Mouse (Mus musculus) megakaryocyte, embryonic 14.5 days (primary cell): ENCODE data around the gene Nhsl2.

ENCODE experiments used
- FLI1 ChIP-seq: IDR thresholded peaks from 2 replicates; pipeline ENCODE4 v1.6.1; 2012; ENCODE audit warnings: low read length, inconsistent platforms, mixed read lengths
- GATA1 ChIP-seq: IDR thresholded peaks from 3 replicates; pipeline ENCODE4 v1.6.1; 2012; ENCODE audit warnings: mixed read lengths, low read length, inconsistent platforms, borderline replicate concordance

DNA sequence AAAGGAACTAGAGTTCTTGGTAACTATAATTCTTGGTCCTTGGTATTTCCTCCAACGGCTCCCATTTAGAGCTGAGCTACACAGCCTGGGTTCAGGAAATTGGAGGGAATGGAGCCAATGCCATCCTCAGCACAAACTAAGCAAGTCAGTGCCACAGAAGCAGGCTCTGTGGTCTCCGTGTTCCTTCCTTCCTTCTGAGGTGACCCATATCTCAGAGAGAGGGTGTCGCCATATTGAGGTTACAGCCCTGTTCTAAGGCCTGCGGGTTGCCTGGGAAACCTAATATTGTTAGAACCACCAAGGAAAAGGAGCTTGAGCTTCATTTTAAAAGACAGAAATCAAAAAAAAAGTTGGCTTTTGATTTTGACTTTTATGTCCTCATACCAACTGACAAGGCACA lies 193.2 kb downstream of the Nhsl2 start:
- no peak for TF ChIP-seq FLI1
- TF ChIP-seq GATA1: no peak
